Mouse (Mus musculus) heart, embryonic 16.5 days (tissue): ENCODE measurements around the gene Tnrc6c. TPM values are rescaled to one million over a fixed set of nuclear protein-coding genes. Genes with fewer than 3 reads are reported as not detected.

Experiments
- ATAC-seq: fragments of 200-750 bp; cut with Nextera tagmentation; replicated peaks from 2 replicates; pipeline ENCODE4 v1.8.0; 2017; ENCODE audit warnings: moderate number of reproducible peaks; ENCODE audit not compliant: insufficient read depth, low FRiP score; ENCODE audit errors: extremely low read depth
- H3K27ac ChIP-seq: fragments of 300-500 bp; sonication (generic); 2 replicates; pipeline ENCODE4 v1.5.1; 2014; ENCODE audit warnings: mild to moderate bottlenecking, low read length, control low read depth, moderate library complexity
- H3K27me3 ChIP-seq: fragments of 300-500 bp; sonication (generic); 2 replicates; pipeline ENCODE4 v1.6.1; 2014; ENCODE audit warnings: low read length, mixed read lengths; ENCODE audit not compliant: control insufficient read depth, insufficient read depth
- H3K36me3 ChIP-seq: fragments of 300-500 bp; sonication (generic); 2 replicates; pipeline ENCODE4 v1.6.1; 2014; ENCODE audit not compliant: control insufficient read depth, insufficient read depth
- H3K4me1 ChIP-seq: fragments of 300-500 bp; sonication (generic); 2 replicates; pipeline ENCODE4 v1.6.1; 2014; ENCODE audit warnings: low read length, mixed read lengths; ENCODE audit not compliant: control insufficient read depth, insufficient read depth
- H3K4me2 ChIP-seq: fragments of 300-500 bp; sonication (generic); 2 replicates; pipeline ENCODE4 v1.6.1; 2014; ENCODE audit warnings: low read depth, mild to moderate bottlenecking, control low read depth, low read length
- H3K4me3 ChIP-seq: fragments of 300-500 bp; sonication (generic); 2 replicates; pipeline ENCODE4 v1.5.1; 2014; ENCODE audit warnings: mild to moderate bottlenecking, control low read depth, low read length
- H3K9ac ChIP-seq: fragments of 300-500 bp; sonication (generic); 2 replicates; pipeline ENCODE4 v1.6.1; 2014; ENCODE audit warnings: low read length, control low read depth
- H3K9me3 ChIP-seq: fragments of 300-500 bp; sonication (generic); replicated peaks from 2 replicates; pipeline ENCODE4 v1.6.1; 2016; ENCODE audit warnings: low read length; ENCODE audit not compliant: control insufficient read depth
- WGBS: fragments of 180-500 bp; shearing (Covaris S2); extraction: QIAGEN DNeasy Blood & Tissue Kit; methylation state at CpG from one replicate; pipeline ENCODE4 v1.1.7; 2014; 5-methylcytosine and 5-hydroxymethylcytosine counted together
- polyA plus RNA-seq: library from polyadenylated mRNA; unstranded; fragments of >200 nt; fragmentation: Nextera tagmentation; extraction: Ambion mirVana; gene quantifications from 2 replicates; pipeline ENCODE4 v1.2.1, GENCODE M21; 2015

The Tnrc6c gene
- polyA plus RNA-seq, 1 experiment from 2014 or later: 6.5 TPM

DNA sequence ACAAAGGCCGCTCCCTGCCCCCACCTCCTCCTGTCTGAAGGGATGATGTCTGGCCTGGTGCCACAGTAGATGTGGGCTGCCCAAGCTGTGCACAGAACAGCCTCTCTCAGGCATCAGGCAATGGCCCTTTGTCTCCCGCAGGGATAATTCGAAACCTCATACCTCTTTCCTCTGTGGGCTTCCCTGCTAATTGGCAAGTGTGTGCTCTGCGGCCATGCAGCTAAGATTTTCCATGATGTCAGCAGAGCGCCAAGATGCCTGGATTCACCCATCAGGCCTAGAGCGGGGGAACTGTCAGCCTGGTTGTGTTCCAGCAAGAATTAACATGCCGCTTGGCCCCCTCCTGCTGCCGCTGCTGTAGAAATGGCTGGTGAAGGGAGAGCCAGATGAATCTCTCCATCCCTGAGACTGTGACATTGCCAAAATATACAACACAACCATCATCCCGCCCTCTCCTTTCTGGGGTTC lies 25.7 kb upstream of the Tnrc6c start:
- Histone ChIP-seq H3K4me1 (peaks cover 4% of the 10 kb centered on the region), H3K4me3 (no peak overlapping the region), H3K36me3 (no peaks in the 10 kb centered on the region), H3K4me2 (no peak overlapping the region), H3K27ac (no peak overlapping the region), H3K27me3 (peaks cover 10% of the 10 kb centered on the region), H3K9ac (peak overlapping the region; percentile 13; the same call in 1 of the 2 replicates), H3K9me3 (no peaks in the 10 kb centered on the region)
- WGBS: 12% methylated on average over 9 of the region's 9 CpGs
- no peak for ATAC-seq

DNA sequence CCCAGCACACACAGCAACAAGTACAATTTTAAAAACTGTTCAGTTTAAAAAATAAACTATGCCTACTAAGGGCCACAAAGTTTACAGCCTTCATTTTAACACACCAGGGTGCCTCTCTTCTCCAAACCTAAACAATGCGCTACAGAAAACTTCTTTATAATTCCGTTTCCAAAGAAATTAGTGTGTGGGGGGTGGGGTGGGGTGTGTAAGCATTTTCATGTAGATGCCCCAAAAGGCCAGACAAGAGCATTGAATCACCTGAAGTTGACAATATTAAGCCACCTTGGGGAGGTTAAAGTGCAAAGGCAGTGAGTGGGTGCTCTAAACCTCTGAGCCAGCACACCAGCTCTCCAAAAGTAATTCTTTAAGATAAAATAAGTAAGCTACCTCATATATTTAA lies 24.2 kb upstream of the Tnrc6c start:
- Histone ChIP-seq H3K9me3 (no peaks in the 10 kb centered on the region), H3K4me2 (no peak overlapping the region), H3K9ac (no peak overlapping the region), H3K36me3 (no peaks in the 10 kb centered on the region), H3K4me3 (no peak overlapping the region), H3K4me1 (peaks cover 4% of the 10 kb centered on the region), H3K27ac (no peak overlapping the region), H3K27me3 (peaks cover 10% of the 10 kb centered on the region)
- 92% methylated on average over 2 of the region's 2 CpGs for WGBS
- ATAC-seq: no peak

GRCm38 (mm10) chr11:117630868-117631565 lies 23.1 kb upstream of the Tnrc6c start:
- Histone ChIP-seq H3K9ac (no peak overlapping the region), H3K27me3 (peaks cover 10% of the 10 kb centered on the region), H3K4me3 (no peak overlapping the region), H3K4me1 (peaks cover 4% of the 10 kb centered on the region), H3K36me3 (no peaks in the 10 kb centered on the region), H3K4me2 (no peak overlapping the region), H3K9me3 (no peaks in the 10 kb centered on the region), H3K27ac (no peak overlapping the region)
- no peak for ATAC-seq
- WGBS: 88% methylated on average over 10 of the region's 11 CpGs

DNA sequence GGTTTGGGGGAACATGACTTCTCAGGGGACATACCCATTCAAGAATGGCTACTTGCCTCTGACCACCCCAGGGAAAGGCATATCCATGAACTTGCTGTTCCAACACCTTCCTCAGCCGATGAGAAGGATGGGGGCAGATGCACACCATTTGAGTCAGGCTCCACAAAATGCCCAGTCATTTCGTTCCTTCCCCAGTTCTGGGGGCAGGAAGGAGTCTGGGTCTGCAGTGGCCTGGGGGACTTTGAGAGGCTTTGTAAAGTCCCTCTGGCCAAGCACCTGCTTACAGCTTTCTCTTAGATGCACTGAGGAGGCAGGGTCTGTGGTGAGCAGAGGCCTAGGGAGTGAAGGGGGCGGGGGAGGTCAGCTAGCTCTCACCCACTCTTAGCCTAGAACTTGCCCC lies 20.8 kb upstream of the Tnrc6c start:
- H3K36me3 ChIP-seq: no peaks in the 10 kb centered on the region
- no peak overlapping the region for H3K4me2 ChIP-seq
- H3K27me3 ChIP-seq: no peaks in the 10 kb centered on the region; the same call in 1 of the 2 replicates
- H3K27ac ChIP-seq: no peak overlapping the region
- no peaks in the 10 kb centered on the region for H3K9me3 ChIP-seq
- WGBS: 79% methylated on average over 3 of the region's 3 CpGs
- H3K9ac ChIP-seq: no peak overlapping the region
- H3K4me3 ChIP-seq: no peak overlapping the region
- peaks cover 2% of the 10 kb centered on the region for H3K4me1 ChIP-seq
- ATAC-seq: no peak

- Histone ChIP-seq H3K27me3 (no peaks in the 10 kb centered on the region), H3K9me3 (no peaks in the 10 kb centered on the region), H3K4me3 (no peak overlapping the region), H3K9ac (no peak overlapping the region), H3K36me3 (no peaks in the 10 kb centered on the region), H3K4me1 (no peaks in the 10 kb centered on the region), H3K27ac (no peak overlapping the region), H3K4me2 (no peak overlapping the region)
- WGBS: 44% methylated on average over 7 of the region's 7 CpGs
- ATAC-seq: no peak
Measured at GRCm38 (mm10) chr11:117638386-117638785, 15.7 kb upstream of the Tnrc6c start.

DNA sequence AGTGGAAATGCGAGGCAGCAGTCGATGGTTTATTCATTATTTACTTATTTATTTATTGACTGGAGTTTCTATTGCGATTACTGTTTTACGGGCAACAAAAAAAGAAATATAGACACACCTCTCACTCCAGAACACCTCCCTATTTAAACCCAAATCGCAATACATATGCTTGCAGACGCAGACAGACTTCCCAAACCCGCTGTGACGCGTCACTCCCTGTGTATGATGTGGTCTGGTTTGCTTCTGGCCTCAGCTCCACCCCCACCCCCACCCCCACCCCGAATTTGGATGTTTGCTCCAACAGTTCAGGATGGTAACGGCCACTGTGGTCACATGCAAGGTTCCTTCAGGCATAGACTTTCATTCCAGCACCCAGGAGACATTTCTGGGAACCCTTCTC lies 15.3 kb upstream of the Tnrc6c start:
- no peak for ATAC-seq
- Histone ChIP-seq H3K4me2 (no peak overlapping the region), H3K4me3 (no peak overlapping the region), H3K27ac (no peak overlapping the region), H3K9ac (no peak overlapping the region), H3K9me3 (no peaks in the 10 kb centered on the region), H3K36me3 (no peaks in the 10 kb centered on the region), H3K4me1 (no peaks in the 10 kb centered on the region), H3K27me3 (no peaks in the 10 kb centered on the region)
- WGBS: 52% methylated on average over 11 of the region's 11 CpGs

- H3K4me3 ChIP-seq: no peak overlapping the region
- H3K27ac ChIP-seq: no peak overlapping the region
- H3K36me3 ChIP-seq: no peaks in the 10 kb centered on the region
- no peak for ATAC-seq
- H3K4me1 ChIP-seq: no peaks in the 10 kb centered on the region
- H3K9ac ChIP-seq: no peak overlapping the region
- WGBS: 74% methylated on average over 7 of the region's 7 CpGs
- no peaks in the 10 kb centered on the region for H3K27me3 ChIP-seq
- no peaks in the 10 kb centered on the region for H3K9me3 ChIP-seq
- no peak overlapping the region for H3K4me2 ChIP-seq
Measured at GRCm38 (mm10) chr11:117639331-117639970, 14.6 kb upstream of the Tnrc6c start.

DNA sequence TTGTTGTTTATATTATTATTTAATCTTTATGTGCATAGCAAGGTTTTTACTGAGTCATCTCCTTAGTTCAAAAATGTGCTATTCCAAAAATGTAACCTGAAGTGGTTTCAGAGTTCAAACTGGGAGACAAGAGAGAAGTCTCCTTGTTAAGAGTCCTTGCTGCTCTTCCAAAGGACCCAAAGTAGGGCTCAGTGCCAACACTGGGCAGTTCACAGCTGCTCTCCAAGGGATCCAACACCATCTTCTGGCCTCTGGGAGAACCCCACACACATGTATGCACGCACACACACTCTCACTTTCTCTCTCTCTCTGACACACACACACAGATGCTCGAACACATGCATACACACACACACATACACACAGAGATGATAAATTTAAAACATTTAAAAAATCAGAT lies 11.9 kb upstream of the Tnrc6c start:
- Histone ChIP-seq H3K36me3 (no peaks in the 10 kb centered on the region), H3K27me3 (no peaks in the 10 kb centered on the region), H3K4me2 (no peak overlapping the region), H3K27ac (no peak overlapping the region), H3K4me3 (no peak overlapping the region), H3K4me1 (no peaks in the 10 kb centered on the region), H3K9me3 (no peaks in the 10 kb centered on the region), H3K9ac (no peak overlapping the region)
- WGBS: 71% methylated on average over 2 of the region's 2 CpGs
- no peak for ATAC-seq

DNA sequence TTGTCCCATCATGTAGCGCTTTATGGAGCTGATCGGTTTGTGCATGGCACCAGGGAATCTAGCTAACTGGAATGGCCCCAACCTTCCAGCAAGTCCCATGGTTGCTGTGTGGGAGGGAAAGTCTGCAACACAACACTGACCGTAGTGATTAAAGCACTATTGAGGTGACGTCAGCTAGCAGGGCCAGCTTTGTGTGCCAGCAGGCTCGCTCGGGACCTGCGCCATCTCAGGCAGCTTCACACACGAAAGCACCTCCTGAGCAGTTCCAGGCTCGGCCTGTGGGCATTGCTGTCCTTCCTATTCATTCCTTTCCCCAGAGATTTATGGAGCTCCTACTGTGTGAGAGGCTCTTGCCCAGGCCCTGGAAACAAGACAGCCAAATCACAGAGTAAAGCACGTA lies 10.8 kb upstream of the Tnrc6c start:
- Histone ChIP-seq H3K9me3 (no peaks in the 10 kb centered on the region), H3K4me2 (no peak overlapping the region), H3K9ac (no peak overlapping the region), H3K27ac (no peak overlapping the region), H3K4me1 (no peaks in the 10 kb centered on the region), H3K4me3 (no peak overlapping the region), H3K27me3 (no peaks in the 10 kb centered on the region), H3K36me3 (no peaks in the 10 kb centered on the region)
- WGBS: 59% methylated on average over 10 of the region's 10 CpGs
- no peak for ATAC-seq
